Mouse (Mus musculus) right cerebral cortex, postnatal 25 days (tissue): ENCODE results near the gene 4931406C07Rik.

Experiments
- DNase-seq: peaks from one replicate; pipeline ENCODE4 v3.0.0; 2022

Gene 4931406C07Rik

GRCm38 (mm10) chr9:15287846-15288245 lies 18.4 kb downstream of the 4931406C07Rik start:
- no peak for DNase-seq

GRCm38 (mm10) chr9:15285443-15285842 lies 20.8 kb downstream of the 4931406C07Rik start:
- no peak for DNase-seq

- no peak for DNase-seq
These were observed 25.8 kb downstream of the 4931406C07Rik start for GRCm38 (mm10) chr9:15280491-15280879.

GRCm38 (mm10) chr9:15279649-15280490 lies 26.4 kb downstream of the 4931406C07Rik start, which contains the start of gene Med17:
TSS of gene Med17 (minus strand) at chr9:15279931.
- peak; percentile 93 for DNase-seq

- DNase-seq, result no peak
These were observed 27.1 kb downstream of the 4931406C07Rik start for GRCm38 (mm10) chr9:15279139-15279648.

- no peak for DNase-seq
These were observed 27.9 kb downstream of the 4931406C07Rik start for GRCm38 (mm10) chr9:15278343-15278742.

- DNase-seq, result no peak
These were observed 29.4 kb downstream of the 4931406C07Rik start for GRCm38 (mm10) chr9:15276855-15277254.

GRCm38 (mm10) chr9:15273981-15274380 lies 32.3 kb downstream of the 4931406C07Rik start:
- DNase-seq, result no peak

GRCm38 (mm10) chr9:15263487-15263886 lies 42.8 kb downstream of the 4931406C07Rik start:
- DNase-seq, result no peak

- DNase-seq, result no peak
These were observed 44.3 kb downstream of the 4931406C07Rik start for GRCm38 (mm10) chr9:15261980-15262379.

- no peak for DNase-seq
These were observed 50.0 kb downstream of the 4931406C07Rik start for GRCm38 (mm10) chr9:15256214-15256613.

GRCm38 (mm10) chr9:15254501-15254900 lies 51.7 kb downstream of the 4931406C07Rik start:
- DNase-seq, result no peak

GRCm38 (mm10) chr9:15252196-15252595 lies 54.1 kb downstream of the 4931406C07Rik start:
- no peak for DNase-seq

- DNase-seq, result no peak
These were observed 55.9 kb downstream of the 4931406C07Rik start for GRCm38 (mm10) chr9:15250376-15250775.

- DNase-seq, result no peak
These were observed 60.8 kb downstream of the 4931406C07Rik start for GRCm38 (mm10) chr9:15245319-15246075.

GRCm38 (mm10) chr9:15242130-15242529 lies 64.1 kb downstream of the 4931406C07Rik start:
- no peak for DNase-seq

GRCm38 (mm10) chr9:15241596-15241939 lies 64.7 kb downstream of the 4931406C07Rik start:
- DNase-seq, result peak; percentile 29

- no peak for DNase-seq
These were observed 65.2 kb downstream of the 4931406C07Rik start for GRCm38 (mm10) chr9:15240863-15241595.

- no peak for DNase-seq
These were observed 66.2 kb downstream of the 4931406C07Rik start for GRCm38 (mm10) chr9:15240006-15240405.

GRCm38 (mm10) chr9:15239042-15239925 lies 67.0 kb downstream of the 4931406C07Rik start, which contains the start of gene Vstm5:
TSS of gene Vstm5 (plus strand) at chr9:15239045.
- DNase-seq, result peak; percentile 38

- no peak for DNase-seq
These were observed 67.8 kb downstream of the 4931406C07Rik start for GRCm38 (mm10) chr9:15238297-15238990.
